Mouse (Mus musculus): ENCODE measurements around the gene Rab11a. TPM values are rescaled to one million over a fixed set of nuclear protein-coding genes. Genes with fewer than 3 reads are reported as not detected.
"Not testable (repeated sequence)": the region's sequence is repeated elsewhere in the genome, so short reads cannot be mapped to it uniquely, and the experiment has no call there.

Rab11a gene
- polyA plus RNA-seq, 1 experiment from 2014 or later: 292 TPM

- WGBS: 12% methylated on average over 9 of the region's 9 CpGs
- H3K9me3 ChIP-seq (ENCODE audit: control insufficient read depth, low read length): no peaks in the 10 kb centered on the region
- H3K27ac ChIP-seq (ENCODE audit: low read depth, low read length): peak overlapping the region; percentile 84; the same call in 1 of the 2 replicates
- H3K4me2 ChIP-seq (ENCODE audit: low read depth): peak overlapping the region; percentile 72
- ATAC-seq (ENCODE audit: insufficient read depth, low FRiP score, low TSS enrichment): no peak
- 0 out of 2 replicates have a peak, but pooled peaks cover 2% of the 10 kb centered on the region for H3K4me1 ChIP-seq (ENCODE audit: control insufficient read depth, insufficient read depth, low read length)
- H3K36me3 ChIP-seq (ENCODE audit: control insufficient read depth, insufficient read depth, low read length): no peaks in the 10 kb centered on the region
- H3K9ac ChIP-seq (ENCODE audit: low read length): peak overlapping the region; percentile 91
- DNase-seq (ENCODE audit: low spot score): no peak
- peak overlapping the region; percentile 98 for H3K4me3 ChIP-seq (ENCODE audit: low read depth, low read length)
- H3K27me3 ChIP-seq (ENCODE audit: control insufficient read depth, insufficient read depth, low read length): no peaks in the 10 kb centered on the region
Observed at GRCm38 (mm10) chr9:64736076-64736638, 1.4 kb downstream of the Rab11a start.

GRCm38 (mm10) chr9:64734992-64735391, 2.6 kb downstream of the Rab11a start:
- H3K4me3 ChIP-seq (ENCODE audit: low read depth, low read length); H3K4me1 ChIP-seq (ENCODE audit: control insufficient read depth, insufficient read depth, low read length); H3K4me2 ChIP-seq (ENCODE audit: low read depth); H3K27ac ChIP-seq (ENCODE audit: low read depth, low read length); H3K27me3 ChIP-seq (ENCODE audit: control insufficient read depth, insufficient read depth, low read length); DNase-seq (ENCODE audit: low spot score); H3K36me3 ChIP-seq (ENCODE audit: control insufficient read depth, insufficient read depth, low read length); H3K9ac ChIP-seq (ENCODE audit: low read length); H3K9me3 ChIP-seq (ENCODE audit: control insufficient read depth, low read length); ATAC-seq (ENCODE audit: insufficient read depth, low FRiP score, low TSS enrichment): not testable (repeated sequence)
- WGBS: 91% methylated on average over 7 of the region's 7 CpGs

GRCm38 (mm10) chr9:64734166-64734565, 3.4 kb downstream of the Rab11a start:
- Histone ChIP-seq H3K9ac (ENCODE audit: low read length) (no peak overlapping the region), H3K9me3 (ENCODE audit: control insufficient read depth, low read length) (no peaks in the 10 kb centered on the region), H3K4me2 (ENCODE audit: low read depth) (no peak overlapping the region), H3K27me3 (ENCODE audit: control insufficient read depth, insufficient read depth, low read length) (no peaks in the 10 kb centered on the region), H3K4me1 (ENCODE audit: control insufficient read depth, insufficient read depth, low read length) (0 out of 2 replicates have a peak, but pooled peaks cover 2% of the 10 kb centered on the region), H3K4me3 (ENCODE audit: low read depth, low read length) (no peak overlapping the region), H3K27ac (ENCODE audit: low read depth, low read length) (no peak overlapping the region), H3K36me3 (ENCODE audit: control insufficient read depth, insufficient read depth, low read length) (no peaks in the 10 kb centered on the region)
- ATAC-seq (ENCODE audit: insufficient read depth, low FRiP score, low TSS enrichment) (no peak), DNase-seq (ENCODE audit: low spot score) (no peak)
- WGBS: 78% methylated on average over 6 of the region's 6 CpGs

- 92% methylated on average over 3 of the region's 3 CpGs for WGBS
- Histone ChIP-seq H3K9me3 (ENCODE audit: control insufficient read depth, low read length) (no peaks in the 10 kb centered on the region), H3K27me3 (ENCODE audit: control insufficient read depth, insufficient read depth, low read length) (no peaks in the 10 kb centered on the region), H3K36me3 (ENCODE audit: control insufficient read depth, insufficient read depth, low read length) (no peaks in the 10 kb centered on the region), H3K4me3 (ENCODE audit: low read depth, low read length) (no peak overlapping the region), H3K4me1 (ENCODE audit: control insufficient read depth, insufficient read depth, low read length) (0 out of 2 replicates have a peak, but pooled peaks cover 2% of the 10 kb centered on the region), H3K9ac (ENCODE audit: low read length) (no peak overlapping the region), H3K27ac (ENCODE audit: low read depth, low read length) (no peak overlapping the region), H3K4me2 (ENCODE audit: low read depth) (no peak overlapping the region)
- DNase-seq (ENCODE audit: low spot score): no peak
- no peak for ATAC-seq (ENCODE audit: insufficient read depth, low FRiP score, low TSS enrichment)
Observed at GRCm38 (mm10) chr9:64731029-64731560, 6.5 kb downstream of the Rab11a start.

GRCm38 (mm10) chr9:64726454-64726853, 11.1 kb downstream of the Rab11a start:
- Histone ChIP-seq H3K27ac (ENCODE audit: low read depth, low read length) (no peak overlapping the region), H3K4me1 (ENCODE audit: control insufficient read depth, insufficient read depth, low read length) (no peaks in the 10 kb centered on the region), H3K36me3 (ENCODE audit: control insufficient read depth, insufficient read depth, low read length) (no peaks in the 10 kb centered on the region), H3K27me3 (ENCODE audit: control insufficient read depth, insufficient read depth, low read length) (no peaks in the 10 kb centered on the region), H3K4me2 (ENCODE audit: low read depth) (no peak overlapping the region), H3K9ac (ENCODE audit: low read length) (no peak overlapping the region), H3K4me3 (ENCODE audit: low read depth, low read length) (no peak overlapping the region), H3K9me3 (ENCODE audit: control insufficient read depth, low read length) (no peaks in the 10 kb centered on the region)
- DNase-seq (ENCODE audit: low spot score) (no peak), ATAC-seq (ENCODE audit: insufficient read depth, low FRiP score, low TSS enrichment) (no peak)
- 97% methylated on average over 5 of the region's 5 CpGs for WGBS

- Histone ChIP-seq H3K4me1 (ENCODE audit: control insufficient read depth, insufficient read depth, low read length) (no peaks in the 10 kb centered on the region), H3K36me3 (ENCODE audit: control insufficient read depth, insufficient read depth, low read length) (no peaks in the 10 kb centered on the region), H3K4me3 (ENCODE audit: low read depth, low read length) (no peak overlapping the region), H3K4me2 (ENCODE audit: low read depth) (no peak overlapping the region), H3K9me3 (ENCODE audit: control insufficient read depth, low read length) (no peaks in the 10 kb centered on the region), H3K27me3 (ENCODE audit: control insufficient read depth, insufficient read depth, low read length) (no peaks in the 10 kb centered on the region), H3K9ac (ENCODE audit: low read length) (no peak overlapping the region), H3K27ac (ENCODE audit: low read depth, low read length) (no peak overlapping the region)
- 83% methylated on average over 5 of the region's 5 CpGs for WGBS
- ATAC-seq (ENCODE audit: insufficient read depth, low FRiP score, low TSS enrichment): no peak
- no peak for DNase-seq (ENCODE audit: low spot score)
Observed at GRCm38 (mm10) chr9:64719526-64720163, 17.9 kb downstream of the Rab11a start.

GRCm38 (mm10) chr9:64710291-64710690, 27.3 kb downstream of the Rab11a start:
- H3K9ac ChIP-seq (ENCODE audit: low read length); H3K36me3 ChIP-seq (ENCODE audit: control insufficient read depth, insufficient read depth, low read length); ATAC-seq (ENCODE audit: insufficient read depth, low FRiP score, low TSS enrichment); H3K27me3 ChIP-seq (ENCODE audit: control insufficient read depth, insufficient read depth, low read length); DNase-seq (ENCODE audit: low spot score); H3K4me3 ChIP-seq (ENCODE audit: low read depth, low read length); H3K9me3 ChIP-seq (ENCODE audit: control insufficient read depth, low read length); H3K27ac ChIP-seq (ENCODE audit: low read depth, low read length); H3K4me1 ChIP-seq (ENCODE audit: control insufficient read depth, insufficient read depth, low read length); H3K4me2 ChIP-seq (ENCODE audit: low read depth): not testable (repeated sequence)
- WGBS: 94% methylated on average over 3 of the region's 5 CpGs

GRCm38 (mm10) chr9:64704073-64704840, 33.3 kb downstream of the Rab11a start:
- Histone ChIP-seq H3K27ac (ENCODE audit: low read depth, low read length) (no peak overlapping the region), H3K4me1 (ENCODE audit: control insufficient read depth, insufficient read depth, low read length) (no peaks in the 10 kb centered on the region), H3K27me3 (ENCODE audit: control insufficient read depth, insufficient read depth, low read length) (no peaks in the 10 kb centered on the region), H3K4me2 (ENCODE audit: low read depth) (no peak overlapping the region), H3K9me3 (ENCODE audit: control insufficient read depth, low read length) (no peaks in the 10 kb centered on the region), H3K36me3 (ENCODE audit: control insufficient read depth, insufficient read depth, low read length) (no peaks in the 10 kb centered on the region), H3K9ac (ENCODE audit: low read length) (no peak overlapping the region), H3K4me3 (ENCODE audit: low read depth, low read length) (no peak overlapping the region)
- DNase-seq (ENCODE audit: low spot score) (no peak), ATAC-seq (ENCODE audit: insufficient read depth, low FRiP score, low TSS enrichment) (no peak)
- WGBS: 90% methylated on average over 5 of the region's 5 CpGs

All from neural tube, embryonic 11.5 days (tissue).